Mouse (Mus musculus) G1E (cell line): ENCODE data around the gene Papola. TPM values are rescaled to one million over a fixed set of nuclear protein-coding genes. Genes with fewer than 3 reads are reported as not detected.

Source experiments
- ATAC-seq: 2 replicates; pipeline ENCODE4 v1.8.0; 2016; ENCODE audit warnings: mild to moderate bottlenecking; ENCODE audit not compliant: insufficient number of reproducible peaks, poor library complexity, low FRiP score, severe bottlenecking; ENCODE audit errors: extremely low read depth
- DNase-seq: peaks from one replicate; pipeline ENCODE4 v3.0.0; 2012; ENCODE audit warnings: low spot score
- H3K27me3 ChIP-seq: 2 replicates; pipeline ENCODE4 v1.6.1; 2012; ENCODE audit warnings: mild to moderate bottlenecking, low read length, inconsistent platforms; ENCODE audit not compliant: insufficient read depth
- H3K36me3 ChIP-seq: replicated peaks from 2 replicates; pipeline ENCODE3; 2012; ENCODE audit warnings: mild to moderate bottlenecking, inconsistent platforms
- H3K4me1 ChIP-seq: 2 replicates; pipeline ENCODE4 v1.6.1; 2012; ENCODE audit warnings: low read depth, low read length, inconsistent platforms, mixed read lengths; ENCODE audit not compliant: insufficient read depth
- H3K4me3 ChIP-seq: 2 replicates; pipeline ENCODE4 v1.5.1; 2012; ENCODE audit warnings: low read depth, mild to moderate bottlenecking, inconsistent platforms, low read length, moderate library complexity, mixed read lengths
- H3K9me3 ChIP-seq: replicated peaks from 2 replicates; pipeline ENCODE4 v1.6.1; 2012; ENCODE audit warnings: inconsistent platforms
- CTCF ChIP-seq: IDR thresholded peaks from 2 replicates; pipeline ENCODE4 v1.5.1; 2012; ENCODE audit warnings: low read depth, low read length, inconsistent platforms, mixed read lengths
- GATA1 ChIP-seq: IDR thresholded peaks from 2 replicates; pipeline ENCODE4 v1.6.1; 2012; ENCODE audit warnings: borderline replicate concordance, low read length, inconsistent platforms, mixed read lengths
- GATA2 ChIP-seq: IDR thresholded peaks from 2 replicates; pipeline ENCODE4 v1.6.1; 2012; ENCODE audit warnings: low read depth, low read length, inconsistent platforms, borderline replicate concordance
- POLR2AphosphoS5 ChIP-seq: IDR thresholded peaks from 2 replicates; pipeline ENCODE4 v1.6.1; 2012; ENCODE audit warnings: low read depth, low read length, inconsistent platforms; ENCODE audit not compliant: insufficient replicate concordance
- TAL1 ChIP-seq: conservative IDR thresholded peaks from 2 replicates; pipeline ENCODE4 v1.6.1; 2012; ENCODE audit warnings: low read depth, low read length, inconsistent platforms, mixed read lengths
- polyA plus RNA-seq: library from polyadenylated mRNA; stranded (reverse); fragments of >175 nt; gene quantifications from 2 replicates; pipeline ENCODE4 v1.2.3, GENCODE M21; 2012
- total RNA-seq, 2 experiments: library from RNA; stranded (forward) in 1 of 2; stranded (reverse) in 1 of 2; fragments of 200-1000 nt in 1 of 2; fragments of >200 nt in 1 of 2; fragmentation: Nextera tagmentation in 1 of 2; gene quantifications; 2 replicates each; pipeline ENCODE4 v1.2.3; 2014 to 2017

Papola gene
- total and polyA plus RNA-seq, 3 experiments: 258 to 661 (median 625) TPM

DNA sequence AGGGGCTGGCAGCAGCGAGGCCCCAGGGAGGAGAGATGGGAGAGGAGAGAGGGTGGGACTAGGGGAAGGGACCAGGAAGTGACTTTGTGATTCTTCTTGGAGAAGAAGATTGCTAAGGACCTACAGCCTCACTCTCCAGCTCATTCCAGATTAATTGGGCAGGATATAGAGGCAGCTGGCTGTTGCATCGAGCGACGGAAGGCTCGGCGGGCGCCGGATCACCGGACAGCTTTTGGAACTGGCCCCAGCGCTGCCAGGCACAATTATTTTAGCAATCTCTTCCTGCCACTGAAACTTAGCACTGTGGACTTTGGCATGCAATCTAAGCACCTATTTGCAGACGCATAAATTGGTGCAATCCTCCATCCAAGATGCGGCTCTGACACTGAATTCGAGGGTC lies 92.4 kb downstream of the Papola start:
- H3K9me3 ChIP-seq: peaks cover 23% of the 10 kb centered on the region
- H3K4me1 ChIP-seq: no peaks in the 10 kb centered on the region
- H3K27me3 ChIP-seq: no peaks in the 10 kb centered on the region
- DNase-seq: no peak
- H3K36me3 ChIP-seq: no peaks in the 10 kb centered on the region
- no peak overlapping the region for H3K4me3 ChIP-seq
- ATAC-seq: no peak
- TF ChIP-seq CTCF (no peak), GATA2 (no peak), POLR2AphosphoS5 (no peak), TAL1 (no peak), GATA1 (no peak)

DNA sequence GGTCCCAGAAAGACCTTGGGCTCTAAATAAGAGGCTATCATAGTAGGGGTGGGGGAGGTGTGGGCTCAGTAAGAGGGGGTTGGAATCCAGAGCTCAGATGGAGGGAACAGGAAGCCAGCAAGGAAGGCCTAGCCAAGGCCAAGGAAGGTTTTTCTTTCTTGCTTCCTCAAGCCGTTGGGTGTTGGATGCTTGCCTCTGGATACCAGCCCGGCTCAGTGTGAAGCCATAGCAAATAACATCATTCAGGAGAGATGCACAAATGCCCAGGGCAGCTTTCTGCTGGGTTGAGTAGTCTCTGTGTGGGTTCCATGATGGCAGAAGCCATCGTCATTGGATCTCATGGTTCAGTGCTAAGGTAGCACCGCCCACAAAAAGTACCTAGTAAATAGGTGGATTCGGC lies 94.3 kb downstream of the Papola start:
- ATAC-seq (no peak), DNase-seq (no peak)
- TF ChIP-seq POLR2AphosphoS5 (no peak), GATA2 (no peak), CTCF (no peak), TAL1 (no peak), GATA1 (no peak)
- H3K4me3 ChIP-seq: no peak overlapping the region
- peaks cover 34% of the 10 kb centered on the region for H3K9me3 ChIP-seq
- H3K4me1 ChIP-seq: no peaks in the 10 kb centered on the region
- H3K36me3 ChIP-seq: no peaks in the 10 kb centered on the region
- no peaks in the 10 kb centered on the region; the same call in 1 of the 2 replicates for H3K27me3 ChIP-seq

DNA sequence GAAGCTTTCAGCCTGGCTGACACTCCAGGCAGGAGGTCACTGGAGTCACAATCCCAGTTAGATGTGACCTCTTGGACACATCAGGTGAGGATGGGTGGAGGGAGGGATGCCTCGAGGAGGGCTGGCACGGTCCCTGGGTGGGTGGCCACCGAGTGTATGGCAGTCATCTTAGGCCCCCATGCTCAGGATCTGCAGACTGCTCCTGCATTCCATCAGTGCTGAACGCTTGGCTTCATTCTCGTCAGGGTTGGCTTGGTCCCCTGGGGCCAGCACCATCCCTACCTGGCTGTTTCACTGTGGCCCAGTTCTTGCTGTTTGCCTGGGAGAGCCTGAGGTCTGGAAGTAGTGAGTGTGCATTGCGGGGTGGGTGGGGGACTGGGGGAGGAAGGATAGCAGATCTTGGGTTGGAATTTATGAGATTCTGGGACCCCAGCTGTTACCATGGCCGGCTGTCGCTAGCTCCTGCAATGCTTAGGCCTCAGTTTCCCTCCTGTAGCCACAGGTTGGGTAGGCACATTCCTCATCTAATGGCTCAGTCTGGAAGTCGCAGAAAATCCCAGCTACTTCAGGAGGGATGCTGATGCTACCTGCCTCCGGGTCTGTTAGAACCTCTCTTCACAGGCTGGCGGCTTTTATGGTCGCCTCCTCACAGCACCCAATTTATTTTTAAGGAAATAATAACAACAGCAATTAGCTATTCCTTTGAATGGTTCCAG lies 99.5 kb downstream of the Papola start:
- Histone ChIP-seq H3K4me3 (no peak overlapping the region), H3K9me3 (peaks cover 22% of the 10 kb centered on the region), H3K4me1 (no peaks in the 10 kb centered on the region), H3K27me3 (no peaks in the 10 kb centered on the region; the same call in 1 of the 2 replicates), H3K36me3 (no peaks in the 10 kb centered on the region)
- no peak for DNase-seq
- TF ChIP-seq POLR2AphosphoS5 (no peak), GATA1 (no peak), GATA2 (no peak), CTCF (no peak), TAL1 (no peak)
- no peak for ATAC-seq

DNA sequence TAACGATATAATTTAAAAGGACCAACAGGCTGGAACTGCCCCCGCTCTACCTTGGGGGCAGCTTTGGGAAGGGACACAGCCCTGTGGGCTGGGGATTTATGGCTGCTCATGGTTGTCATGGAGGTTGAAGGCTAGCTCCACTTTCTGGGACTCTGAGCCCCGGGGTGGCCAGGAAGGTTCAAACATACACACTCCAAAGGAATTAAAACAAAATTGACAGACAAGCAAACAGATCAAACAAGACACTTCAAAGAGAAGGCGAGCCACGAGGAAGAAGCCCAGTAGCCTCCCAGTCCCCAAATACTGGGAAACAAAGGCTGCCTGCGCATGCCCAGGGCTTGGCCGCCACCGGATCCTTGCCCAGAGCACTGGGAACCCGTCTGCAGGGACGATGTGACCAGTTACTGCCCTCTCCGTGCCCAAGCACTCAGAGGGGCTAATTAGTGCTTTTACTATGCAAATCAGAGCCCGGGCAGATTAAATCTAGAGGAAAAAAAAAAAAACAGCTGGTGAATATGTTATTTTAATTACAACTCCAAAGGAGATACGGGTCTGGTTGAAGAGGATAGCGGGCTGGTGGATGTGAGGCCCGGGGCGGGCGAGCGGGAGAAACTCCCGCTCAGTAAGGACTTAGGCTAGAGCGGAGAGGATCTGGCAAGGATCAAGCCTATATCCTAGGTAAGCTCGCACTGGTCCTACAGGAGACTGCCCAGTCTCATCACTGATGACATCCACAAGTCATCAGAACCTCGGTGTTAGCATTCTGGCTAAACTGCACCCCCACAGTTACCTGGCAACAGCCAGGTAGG lies 100.2 kb downstream of the Papola start:
- no peaks in the 10 kb centered on the region for H3K4me1 ChIP-seq
- no peaks in the 10 kb centered on the region; the same call in 1 of the 2 replicates for H3K27me3 ChIP-seq
- no peak for ATAC-seq
- peaks cover 16% of the 10 kb centered on the region for H3K9me3 ChIP-seq
- DNase-seq: no peak
- TF ChIP-seq TAL1 (no peak), GATA2 (no peak), POLR2AphosphoS5 (no peak), GATA1 (no peak), CTCF (no peak)
- H3K36me3 ChIP-seq: no peaks in the 10 kb centered on the region
- H3K4me3 ChIP-seq: no peak overlapping the region

Other genes starting within 250 kb of the Papola start
- not detected in 2 replicates for gene Bdkrb2, start 221.5 kb upstream of the Papola start, total RNA-seq (2014; fragmentation: Nextera tagmentation)
- 0.05 and 0.06 TPM in 2 replicates for gene Bdkrb2, start 221.5 kb upstream of the Papola start, total RNA-seq (2017)
- 0.01 TPM in 1 of 2 replicates, not detected in the other for gene Bdkrb2, start 221.5 kb upstream of the Papola start, polyA plus RNA-seq
- gene Bdkrb1, start 181.6 kb upstream of the Papola start, total RNA-seq (2014; fragmentation: Nextera tagmentation): not detected in 2 replicates
- gene Bdkrb1, start 181.6 kb upstream of the Papola start, total RNA-seq (2017): not detected in 2 replicates
- gene Bdkrb1, start 181.6 kb upstream of the Papola start, polyA plus RNA-seq: not detected in 2 replicates
- gene Gskip, start 99.9 kb upstream of the Papola start, total RNA-seq (2014; fragmentation: Nextera tagmentation): 34.6 and 37.2 TPM in 2 replicates
- gene Gskip, start 99.9 kb upstream of the Papola start, total RNA-seq (2017): 37.2 and 38.9 TPM in 2 replicates
- gene Gskip, start 99.9 kb upstream of the Papola start, polyA plus RNA-seq: 2.9 and 3.3 TPM in 2 replicates
- gene Atg2b, start 99.5 kb upstream of the Papola start, total RNA-seq (2014; fragmentation: Nextera tagmentation): 128 and 135 TPM in 2 replicates
- 59.3 and 62.0 TPM in 2 replicates for gene Atg2b, start 99.5 kb upstream of the Papola start, total RNA-seq (2017)
- 21.1 and 22.0 TPM in 2 replicates for gene Atg2b, start 99.5 kb upstream of the Papola start, polyA plus RNA-seq
- 1.4 and 3.7 TPM in 2 replicates for gene Ak7, start 78.7 kb upstream of the Papola start, total RNA-seq (2014; fragmentation: Nextera tagmentation)
- gene Ak7, start 78.7 kb upstream of the Papola start, total RNA-seq (2017): 0.23 and 0.44 TPM in 2 replicates
- gene Ak7, start 78.7 kb upstream of the Papola start, polyA plus RNA-seq: 0.18 and 0.19 TPM in 2 replicates
- gene Vrk1, start 225.5 kb downstream of the Papola start, total RNA-seq (2014; fragmentation: Nextera tagmentation): 184 and 234 TPM in 2 replicates
- 240 and 293 TPM in 2 replicates for gene Vrk1, start 225.5 kb downstream of the Papola start, total RNA-seq (2017)
- gene Vrk1, start 225.5 kb downstream of the Papola start, polyA plus RNA-seq: 85.3 and 89.8 TPM in 2 replicates